Mouse (Mus musculus) central nervous system, embryonic 14 days (tissue): ENCODE results near the gene Gm10666. TPM values are rescaled to one million over a fixed set of nuclear protein-coding genes. Genes with fewer than 3 reads are reported as not detected.

Source experiments
- polyA plus RNA-seq: library from polyadenylated mRNA; depleted of rRNA; stranded (reverse); fragments of >200 nt; gene quantifications from 2 replicates; pipeline ENCODE4 v1.2.3, GENCODE M21; 2012; rRNA removed

Gene Gm10666
- not detected in 2 replicates for polyA plus RNA-seq

DNA sequence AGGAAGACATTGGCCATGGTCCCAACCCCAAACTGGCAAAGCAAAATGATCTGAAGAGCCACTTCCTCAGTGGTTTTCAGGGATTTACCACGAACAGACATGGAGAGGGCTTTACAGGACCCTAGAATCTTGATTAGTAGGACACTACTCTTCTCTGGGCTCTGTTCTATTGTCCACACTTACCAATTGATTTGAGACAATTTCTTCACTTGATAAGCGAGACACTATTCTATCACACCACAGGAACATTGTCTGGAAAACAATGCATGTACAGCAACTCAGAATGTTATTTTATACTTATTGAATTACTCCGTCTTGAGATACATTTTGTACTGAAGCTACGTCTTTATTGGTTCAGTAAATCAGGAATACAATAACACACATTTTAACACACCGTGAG is at the start of gene Gm10666:
Gene Gm10666, minus strand, starts transcription at position 101 of the 400 bp plus-strand sequence.

DNA sequence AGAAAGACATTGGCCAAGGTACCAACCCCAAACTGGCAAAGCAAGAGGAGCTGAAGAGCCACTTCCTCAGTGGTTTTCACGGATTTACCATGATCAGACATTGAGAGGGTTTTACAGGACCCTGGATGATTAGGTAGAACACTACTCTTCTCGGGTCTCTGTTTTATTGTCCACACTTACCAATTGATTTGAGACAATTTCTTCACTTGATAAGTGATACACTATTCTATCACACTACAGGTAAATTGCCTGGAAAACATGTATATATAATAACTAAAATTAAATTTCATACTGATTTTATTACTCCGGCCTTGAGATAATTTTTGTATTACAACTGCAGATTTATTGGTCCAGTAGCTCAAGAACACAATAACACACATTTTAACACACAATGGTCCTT is 29.4 kb upstream of the Gm10666 start, which contains the start of gene Vmn1r142:
Gene Vmn1r142, minus strand, starts transcription at position 101 of the 400 bp plus-strand sequence.

DNA sequence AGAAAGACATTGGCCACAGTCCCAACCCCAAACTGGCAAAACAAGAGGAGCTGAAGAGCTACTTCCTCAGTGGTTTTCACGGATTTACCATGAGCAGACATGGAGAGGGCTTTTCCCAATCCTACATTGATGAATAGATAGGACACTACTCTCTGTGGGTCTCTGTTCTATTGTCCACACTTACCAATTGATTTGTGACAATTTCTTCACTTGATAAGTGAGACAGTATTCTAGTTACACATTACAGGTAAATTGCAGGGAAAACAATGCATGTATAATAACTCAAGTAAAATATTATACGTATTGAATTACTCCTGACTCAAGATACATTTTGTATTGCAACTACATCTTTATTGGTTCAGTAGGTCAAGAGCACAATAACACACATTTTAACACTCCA is 16.4 kb downstream of the Gm10666 start, which contains the start of gene Gm16451:
Gene Gm16451, minus strand, starts transcription at position 101 of the 400 bp plus-strand sequence.

Other genes starting within 250 kb of the Gm10666 start
- gene Gm5891, start 213.4 kb downstream of the Gm10666 start, polyA plus RNA-seq = not detected in 2 replicates
- gene Vmn1r137, start 140.2 kb downstream of the Gm10666 start, polyA plus RNA-seq = not detected in 2 replicates
- gene Vmn1r138, start 105.8 kb downstream of the Gm10666 start, polyA plus RNA-seq = not detected in 2 replicates
- not detected in 2 replicates for gene Gm6176, start 78.4 kb downstream of the Gm10666 start, polyA plus RNA-seq
- gene Vmn1r139, start 65.7 kb downstream of the Gm10666 start, polyA plus RNA-seq = not detected in 2 replicates
- gene Gm16451, start 16.5 kb downstream of the Gm10666 start, polyA plus RNA-seq = not detected in 2 replicates
- gene Vmn1r142, start 29.3 kb upstream of the Gm10666 start, polyA plus RNA-seq = not detected in 2 replicates
- not detected in 2 replicates for gene Vmn1r143, start 54.6 kb upstream of the Gm10666 start, polyA plus RNA-seq
- not detected in 2 replicates for gene Gm8653, start 66.5 kb upstream of the Gm10666 start, polyA plus RNA-seq
- gene Gm8453, start 94.7 kb upstream of the Gm10666 start, polyA plus RNA-seq = not detected in 2 replicates
- not detected in 2 replicates for gene Gm4187, start 195.0 kb upstream of the Gm10666 start, polyA plus RNA-seq
- not detected in 2 replicates for gene Gm8660, start 236.3 kb upstream of the Gm10666 start, polyA plus RNA-seq